Mouse (Mus musculus): ENCODE results near the gene Pxdc1.

GRCm38 (mm10) chr13:34645519-34645918 is 7.8 kb downstream of the Pxdc1 start:
- TF ChIP-seq CTCF (IDR thresholded peaks at IDR 0.05; ENCODE audit: low read depth, low read length) (no peak), POLR2A (IDR thresholded peaks at IDR 0.05; ENCODE audit: insufficient read depth, low read length) (no peak), EP300 (IDR thresholded peaks at IDR 0.05; ENCODE audit: insufficient read depth, low read depth, low read length) (no peak)
